Mouse (Mus musculus) activated CD4-positive, CD25-positive, alpha-beta regulatory T cell, adult 4 months (primary cell): ENCODE data around the gene 4930432M17Rik. TPM values are rescaled to one million over a fixed set of nuclear protein-coding genes. Genes with fewer than 3 reads are reported as not detected.

Source experiments
- ATAC-seq: one replicate; pipeline ENCODE4 v1.8.0; 2017
- polyA plus RNA-seq, 2 experiments: library from polyadenylated mRNA; unstranded; fragments of 100-300 nt; shearing (Covaris generic); gene quantifications; one replicate each; pipeline ENCODE4 v1.2.1; 2017

Gene 4930432M17Rik
- polyA plus RNA-seq, 2 experiments from 2014 or later: not detected

DNA sequence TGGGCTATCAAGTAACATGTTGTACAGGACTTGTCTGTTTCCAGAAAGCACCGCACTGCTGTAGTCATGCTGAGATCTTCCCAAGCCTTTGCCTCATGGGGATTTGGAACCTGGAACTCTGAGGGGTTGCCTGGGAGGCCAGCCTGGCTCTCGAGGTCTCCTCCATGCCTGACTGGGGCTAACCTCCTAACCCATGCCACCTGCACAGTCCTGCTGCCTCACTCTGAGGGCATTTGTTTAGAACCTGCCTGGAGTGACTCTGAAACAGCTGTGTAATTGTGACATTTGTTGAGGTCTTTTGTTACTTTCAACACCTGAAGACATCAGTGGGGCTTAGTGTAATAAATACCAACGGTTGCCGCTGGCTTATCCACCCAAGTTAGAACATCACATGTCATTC lies 41.7 kb downstream of the 4930432M17Rik start:
- ATAC-seq: no peak

DNA sequence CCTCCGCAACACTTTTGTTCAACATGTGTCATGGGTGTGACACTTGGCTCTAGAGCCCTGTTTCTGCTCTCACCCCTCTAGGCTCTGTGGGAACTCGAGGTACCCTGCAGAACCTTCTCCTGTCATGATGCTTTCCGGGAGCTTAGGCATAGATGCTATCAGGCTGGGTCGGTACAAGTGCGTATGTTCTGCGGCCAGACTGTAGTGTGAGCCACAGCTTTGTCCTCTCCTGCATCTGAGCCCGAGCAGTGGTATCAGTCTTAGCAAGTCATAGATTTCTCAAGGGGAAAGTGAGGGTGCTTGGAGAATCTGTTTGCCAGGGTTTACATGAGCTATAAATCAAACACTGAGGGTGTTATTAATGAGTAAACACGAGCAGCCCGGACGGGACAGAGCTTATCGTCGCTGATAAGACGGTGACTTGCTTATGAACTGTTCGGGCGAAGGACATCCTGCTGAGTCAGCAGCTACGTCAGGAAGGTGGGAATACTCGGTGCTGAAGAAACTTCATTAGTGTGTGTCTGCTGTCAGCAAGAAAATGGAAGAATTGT lies 42.7 kb downstream of the 4930432M17Rik start:
- ATAC-seq: no peak

DNA sequence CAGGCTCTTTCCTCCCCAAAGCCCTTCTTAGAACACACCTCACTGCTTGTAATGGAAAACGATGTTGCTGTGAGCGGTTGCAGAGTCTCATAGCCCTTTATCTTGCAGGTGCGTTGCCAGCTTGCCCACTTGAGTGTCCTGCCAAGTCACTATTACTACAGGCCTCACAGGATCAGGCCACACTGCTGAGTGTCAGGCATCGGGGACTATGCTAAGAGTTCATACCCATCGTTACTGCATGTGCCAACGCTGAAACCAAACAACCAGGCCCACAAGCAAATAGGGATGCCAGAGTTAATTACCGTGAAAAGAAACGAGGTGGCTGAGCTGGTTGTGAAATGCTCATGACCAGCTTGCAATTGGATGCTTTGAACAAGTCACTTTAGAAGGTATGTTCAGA lies 43.3 kb downstream of the 4930432M17Rik start:
- no peak for ATAC-seq

DNA sequence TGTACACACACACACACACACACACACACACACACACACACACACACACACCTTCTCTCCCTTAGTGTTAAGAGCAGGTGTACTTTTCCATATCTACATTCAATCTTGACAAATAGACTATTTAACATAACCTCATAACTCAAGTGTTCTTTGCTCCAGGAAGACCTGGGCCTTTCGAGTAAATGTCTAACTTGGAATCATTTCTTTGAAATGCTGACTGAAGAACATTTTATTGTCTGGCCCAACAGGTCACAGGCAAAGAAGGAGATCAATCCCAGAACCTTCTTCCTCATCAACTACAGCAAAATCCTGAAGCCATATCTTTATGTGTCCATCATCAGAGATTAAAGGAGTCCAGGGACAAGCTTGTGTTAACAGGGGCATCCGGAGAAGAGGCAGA lies 43.9 kb downstream of the 4930432M17Rik start:
- ATAC-seq: no peak

DNA sequence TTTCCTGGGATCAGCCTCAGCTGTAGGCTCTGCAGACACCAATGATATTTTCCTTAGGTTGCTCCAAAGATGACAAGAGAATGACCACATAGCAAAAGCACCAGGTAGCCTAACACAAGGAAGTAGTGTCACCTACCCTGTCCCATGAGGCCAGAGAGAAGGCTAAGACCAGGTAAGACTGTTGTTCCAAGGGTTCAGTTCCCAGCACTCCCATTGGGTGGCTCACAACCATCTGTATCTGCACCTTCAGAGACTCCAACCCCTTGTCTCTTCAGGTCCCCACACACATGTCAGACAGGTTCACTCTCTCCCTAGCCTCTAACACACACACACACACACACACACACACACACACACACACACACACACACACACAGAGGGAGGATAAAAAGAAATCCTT lies 44.8 kb downstream of the 4930432M17Rik start:
- ATAC-seq: no peak

DNA sequence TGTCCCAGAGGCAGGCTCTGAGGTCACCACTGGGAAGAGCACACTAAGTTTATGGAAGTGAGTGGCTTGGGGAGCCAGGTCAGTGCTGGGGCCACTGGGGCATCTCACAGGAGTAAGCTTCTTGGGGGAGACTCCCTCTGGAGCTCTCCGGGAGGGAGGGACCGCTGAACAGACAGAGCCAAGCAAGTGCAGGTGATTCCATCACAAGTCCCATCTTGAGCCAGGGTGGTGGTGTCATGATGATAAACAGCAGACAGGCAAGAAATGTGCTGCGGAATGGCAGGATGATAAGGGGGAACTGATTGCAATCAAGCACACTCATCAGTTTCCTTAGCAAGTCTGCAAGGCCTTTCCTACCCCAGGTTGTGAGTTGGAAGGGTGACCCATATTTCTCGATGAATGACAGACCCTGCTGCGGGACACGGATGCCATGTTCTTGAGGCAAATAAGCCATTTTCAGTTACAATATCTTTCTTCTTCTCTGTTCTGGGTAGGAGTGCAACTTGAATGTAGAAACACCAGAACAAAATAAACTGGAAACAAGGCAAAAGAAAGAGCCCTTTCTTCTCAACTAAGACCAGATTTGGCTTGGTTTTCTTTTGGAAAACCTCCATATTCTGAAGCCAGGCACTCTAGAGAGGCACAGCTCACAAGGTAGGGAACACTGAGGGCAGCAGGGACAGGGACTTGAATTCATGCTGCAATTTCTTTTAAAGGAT lies 45.3 kb downstream of the 4930432M17Rik start:
- ATAC-seq: no peak

DNA sequence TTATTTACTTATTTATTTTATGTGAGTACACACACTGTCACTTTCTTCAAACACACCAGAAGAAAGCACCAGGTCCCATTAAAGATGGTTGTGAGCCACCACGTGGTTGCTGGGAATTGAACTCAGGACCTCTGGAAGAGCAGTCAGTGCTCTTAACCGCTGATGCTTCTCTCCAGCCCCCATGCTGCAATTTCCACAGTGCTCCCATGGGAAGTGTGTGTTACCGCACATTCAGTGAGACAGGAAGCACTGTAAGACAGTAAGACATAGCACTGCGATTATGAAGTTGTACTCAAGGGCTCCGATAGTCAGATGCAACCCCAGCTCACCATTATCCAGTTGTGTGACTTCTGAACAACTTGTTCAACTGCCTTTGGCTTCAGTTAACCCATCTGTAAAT lies 45.9 kb downstream of the 4930432M17Rik start:
- ATAC-seq: no peak

DNA sequence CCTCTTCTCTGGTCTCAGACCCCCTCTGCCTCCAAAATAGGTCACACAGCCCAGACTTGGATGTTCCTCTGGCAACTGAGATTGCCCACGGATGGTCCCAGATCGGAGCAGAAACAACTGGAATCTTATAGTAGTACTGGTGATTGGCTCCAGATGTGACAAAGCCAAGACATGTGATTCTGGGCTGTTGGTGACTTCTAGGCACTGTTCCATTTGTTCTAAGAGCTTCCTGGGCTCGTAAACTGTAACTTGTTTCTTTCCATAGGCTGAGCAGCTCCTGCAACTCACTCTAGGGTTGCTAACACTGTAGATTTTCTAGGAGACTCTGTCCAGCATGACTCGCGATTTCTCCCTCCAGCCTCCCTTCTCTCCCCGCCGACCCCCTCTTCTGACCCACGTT lies 48.1 kb downstream of the 4930432M17Rik start:
- ATAC-seq: no peak

DNA sequence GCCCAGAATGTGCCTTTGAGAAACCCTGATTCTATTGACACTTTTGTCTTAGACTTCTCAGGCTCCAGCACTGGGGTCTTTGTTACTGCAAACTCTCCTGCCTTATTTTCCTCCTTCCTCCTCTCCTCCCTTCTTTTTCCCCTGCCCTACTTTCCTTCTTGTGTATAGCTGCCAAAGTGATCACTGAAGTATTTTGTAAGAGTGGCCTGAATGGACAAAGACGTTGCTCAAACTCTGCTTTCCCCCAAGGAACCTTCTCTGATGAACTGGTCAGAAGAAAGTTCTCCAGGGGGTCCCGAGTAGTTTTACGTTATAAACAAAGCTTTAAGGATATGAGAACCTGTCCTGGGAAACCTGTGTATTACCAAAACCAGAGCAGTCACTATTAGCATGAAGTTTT lies 49.1 kb downstream of the 4930432M17Rik start:
- ATAC-seq: no peak

DNA sequence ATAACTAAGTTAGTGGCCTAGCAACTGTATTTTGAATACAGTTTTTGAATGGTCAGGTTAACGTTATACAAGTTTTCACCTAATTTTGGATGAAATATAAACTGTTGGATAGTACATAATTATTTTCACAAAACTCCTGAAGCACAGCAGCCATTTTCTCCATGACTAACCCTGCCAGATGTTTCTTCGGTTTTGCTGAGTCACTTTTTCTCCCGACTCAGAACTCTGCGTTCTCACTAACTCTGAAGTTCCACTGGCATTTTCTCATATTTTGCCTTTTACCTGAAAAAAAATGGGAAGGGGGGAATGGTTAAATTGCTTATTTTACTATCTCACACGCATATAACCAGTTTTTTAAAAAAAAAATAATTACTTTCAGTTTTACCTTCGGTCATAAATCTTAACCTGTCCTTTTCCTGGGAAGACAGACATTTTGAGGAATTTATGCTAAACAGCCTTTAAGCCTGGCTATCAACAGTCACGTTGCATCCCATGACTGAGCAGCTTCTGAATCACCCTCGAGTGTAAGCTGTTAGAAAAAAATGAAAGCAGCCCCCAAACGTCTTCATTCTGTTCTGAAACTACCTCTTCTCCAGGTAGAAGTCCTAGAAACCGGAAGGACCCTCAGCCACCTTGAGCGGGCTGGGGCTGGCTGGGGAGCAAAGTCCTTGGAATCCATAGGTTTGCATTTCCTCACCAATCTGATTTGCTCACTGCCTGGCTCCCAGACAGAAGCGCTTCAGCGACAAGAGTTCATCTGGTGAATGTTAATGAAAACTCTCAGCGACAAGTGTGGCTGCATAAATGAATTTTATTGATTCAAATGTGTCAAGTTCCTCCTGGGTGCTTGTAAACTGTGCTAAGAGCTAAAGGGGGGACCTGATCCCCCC lies 50.5 kb downstream of the 4930432M17Rik start:
- ATAC-seq: no peak

DNA sequence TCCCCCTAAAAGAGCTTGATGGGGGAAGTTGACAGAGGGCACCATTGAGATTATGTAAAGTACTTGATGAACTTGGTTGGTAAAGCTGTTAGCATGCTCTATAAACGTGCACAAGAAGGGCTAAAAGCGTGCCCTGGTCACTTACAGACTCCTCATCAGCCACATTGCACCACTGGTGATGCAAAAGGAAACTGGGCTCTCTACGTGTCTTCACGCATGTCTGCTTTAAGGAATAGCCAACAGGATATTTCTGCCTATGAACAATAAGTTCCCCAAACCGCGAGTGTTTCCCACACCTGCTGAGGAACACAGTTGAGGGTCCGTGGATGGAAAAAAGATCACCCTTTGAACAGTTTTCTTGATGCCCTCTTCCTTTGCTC lies 51.1 kb downstream of the 4930432M17Rik start:
- no peak for ATAC-seq

DNA sequence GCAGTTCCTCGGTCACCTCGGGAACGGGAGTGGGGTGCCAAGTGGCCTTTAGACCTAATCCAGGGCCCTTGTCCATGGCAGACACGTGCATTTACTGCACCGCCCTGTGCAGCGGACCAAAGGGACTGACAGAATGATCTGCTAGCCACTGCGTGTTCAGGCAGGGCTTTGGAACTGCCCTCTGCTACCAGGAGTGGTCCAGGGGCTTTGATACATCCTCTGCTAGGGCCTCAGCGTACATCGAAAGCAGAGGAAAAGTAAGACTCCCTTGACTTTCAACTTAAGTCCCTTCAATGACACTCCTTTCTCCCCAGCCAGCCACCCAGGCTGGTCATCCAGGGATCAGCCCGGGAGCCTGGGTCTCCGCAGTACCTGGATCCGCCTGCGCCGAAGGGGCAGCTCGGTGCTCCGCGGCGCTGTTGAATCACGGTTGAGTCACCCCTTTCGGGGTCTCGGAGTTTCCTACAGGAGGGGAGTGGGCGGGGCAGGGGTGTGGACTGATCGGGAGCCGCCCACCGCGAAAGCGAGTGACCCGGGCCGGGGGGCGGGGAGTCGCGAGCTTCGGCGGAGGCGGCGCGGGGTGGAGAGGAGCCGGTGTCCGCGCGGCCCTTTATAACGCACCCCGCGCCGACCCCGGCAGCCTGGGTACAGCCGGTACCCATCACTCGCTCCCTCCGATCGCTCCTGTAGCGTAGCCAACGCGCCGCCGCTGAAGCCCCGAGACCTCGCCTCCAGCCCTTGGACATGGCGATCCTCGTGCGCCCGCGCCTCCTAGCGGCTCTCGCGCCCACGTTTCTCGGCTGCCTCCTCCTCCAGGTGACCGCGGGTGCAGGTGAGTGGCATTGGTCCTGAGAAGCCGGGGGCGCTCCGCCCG lies 52.6 kb downstream of the 4930432M17Rik start, which contains the start of gene F3:
Gene F3, plus strand, starts transcription at position 567 of the 874 bp plus-strand sequence.
- ATAC-seq: no peak

DNA sequence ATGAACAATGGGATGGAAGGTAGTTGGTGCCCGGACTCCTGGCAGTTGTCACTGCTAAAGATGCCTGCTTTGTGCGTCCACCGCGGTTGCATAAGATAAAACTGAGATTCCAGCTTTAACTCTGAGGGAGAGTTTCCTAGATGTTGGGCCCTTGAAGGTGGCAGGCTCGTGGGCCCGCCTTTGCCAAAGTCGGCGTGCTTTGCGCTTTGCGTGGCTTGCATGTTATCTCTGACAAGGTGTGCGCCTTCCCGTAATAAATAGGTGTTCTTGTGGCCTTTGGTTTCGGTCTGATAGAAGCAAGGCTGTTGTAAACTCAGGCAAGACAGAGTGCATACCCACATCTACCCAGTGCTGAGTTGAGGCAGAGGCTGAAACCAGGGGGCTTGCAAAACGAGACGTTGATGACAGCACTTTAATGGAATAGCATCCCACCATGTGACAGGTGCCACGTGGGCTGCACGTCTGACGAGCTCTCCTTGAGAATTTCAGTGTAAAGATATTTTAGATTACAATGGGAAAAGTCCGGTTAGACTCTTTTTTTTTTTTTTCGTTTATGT lies 53.5 kb downstream of the 4930432M17Rik start:
- no peak for ATAC-seq

DNA sequence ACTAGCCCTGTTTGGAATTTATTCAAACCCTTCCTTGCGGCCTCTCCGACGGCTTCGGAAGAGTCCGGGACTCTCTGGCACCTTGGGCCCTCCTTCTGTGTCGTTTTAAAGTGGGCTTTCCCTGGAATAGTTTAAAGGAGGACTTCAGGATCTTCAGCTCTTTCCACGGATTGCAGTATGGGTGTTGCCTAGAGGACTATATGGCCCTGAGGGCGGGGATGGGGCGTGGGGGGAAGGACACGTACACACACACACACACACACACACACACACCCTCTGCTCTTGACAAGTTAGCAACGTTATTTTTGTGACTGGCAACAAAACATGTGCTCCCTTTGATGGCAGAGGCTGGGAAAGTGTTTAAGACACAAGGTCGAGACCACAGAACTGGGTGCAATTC lies 54.0 kb downstream of the 4930432M17Rik start:
- no peak for ATAC-seq

DNA sequence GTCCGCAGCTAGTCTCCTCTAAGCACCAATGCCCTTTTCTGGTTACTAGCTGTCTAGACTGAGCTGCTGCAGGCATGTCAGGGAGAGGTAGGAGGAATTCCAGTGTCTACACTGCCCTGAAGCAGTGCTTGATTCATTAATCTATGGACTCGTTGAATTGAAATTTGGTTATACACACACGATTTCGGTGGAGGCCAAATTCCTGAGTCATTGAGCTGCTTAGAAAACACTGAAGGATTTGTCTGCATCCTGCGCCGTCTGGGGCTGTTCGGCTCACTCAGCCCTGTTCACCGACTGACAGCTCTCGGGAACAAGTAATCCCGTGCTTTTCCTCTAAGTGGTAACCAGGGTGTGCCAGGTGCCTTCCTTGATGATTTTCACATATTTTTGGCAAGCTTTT lies 55.1 kb downstream of the 4930432M17Rik start:
- ATAC-seq: no peak

DNA sequence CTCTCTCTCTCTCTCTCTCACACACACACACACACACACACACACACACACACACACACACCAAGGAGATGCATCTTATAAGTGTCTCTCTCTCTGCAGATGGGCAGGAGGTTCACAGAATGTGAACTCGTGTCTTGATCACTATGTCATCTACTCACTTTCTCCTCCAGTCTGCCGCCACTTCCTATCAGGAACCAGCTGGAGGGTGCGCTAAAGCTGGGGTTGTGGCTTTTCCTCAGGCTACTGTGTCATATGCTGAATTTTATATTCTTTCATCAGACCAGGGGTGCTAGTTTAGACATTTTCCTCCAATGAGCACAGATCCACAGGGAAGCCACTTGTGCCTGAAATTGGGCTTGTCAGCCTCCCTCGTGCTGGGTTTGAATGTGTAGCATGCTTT lies 59.1 kb downstream of the 4930432M17Rik start:
- no peak for ATAC-seq

Other genes with a start within 250 kb of the 4930432M17Rik start
- gene Cnn3, start 244.3 kb upstream of the 4930432M17Rik start, polyA plus RNA-seq: 1 to 10 TPM; 2.5 to 4.1 TPM
- not detected for gene Slc44a3, start 138.4 kb upstream of the 4930432M17Rik start, polyA plus RNA-seq
- not detected for gene F3, start 52.8 kb downstream of the 4930432M17Rik start, polyA plus RNA-seq
- 1 to 10 TPM; 8.6 to 9.3 TPM for gene Abcd3, start 144.5 kb downstream of the 4930432M17Rik start, polyA plus RNA-seq